Mouse (Mus musculus) spleen, postnatal 10 days (tissue): ENCODE data around the gene Cfap61.
"Not testable (repeated sequence)": the region's sequence is repeated elsewhere in the genome, so short reads cannot be mapped to it uniquely, and the experiment has no call there.

Source experiments
- DNase-seq, 2 experiments: peaks; one replicate each; pipeline ENCODE4 v3.0.0; 2021 to 2022; ENCODE audit warnings: low spot score in 2 of 2

The Cfap61 gene

GRCm38 (mm10) chr2:145934339-145935231 lies at the start of gene Cfap61, which contains the start of gene Crnkl1:
Gene Cfap61 (plus strand): TSS chr2:145934784.
Gene Crnkl1 (minus strand): TSS chr2:145935014.
- DNase-seq, result peak; percentile 87 to 94

GRCm38 (mm10) chr2:145884913-145885785 lies 49.4 kb upstream of the Cfap61 start:
- no peak for DNase-seq

- DNase-seq, result no peak
Observed at GRCm38 (mm10) chr2:145887937-145888765, 46.4 kb upstream of the Cfap61 start.

- DNase-seq, result no peak
Observed at GRCm38 (mm10) chr2:145888766-145889480, 45.7 kb upstream of the Cfap61 start.

- no peak for DNase-seq
Observed at GRCm38 (mm10) chr2:145890571-145890970, 44.0 kb upstream of the Cfap61 start.

GRCm38 (mm10) chr2:145893756-145894155 lies 40.8 kb upstream of the Cfap61 start:
- DNase-seq, result no peak

GRCm38 (mm10) chr2:145898106-145898505 lies 36.5 kb upstream of the Cfap61 start:
- DNase-seq, result no peak

GRCm38 (mm10) chr2:145900318-145900717 lies 34.3 kb upstream of the Cfap61 start:
- DNase-seq, result not testable (repeated sequence)

GRCm38 (mm10) chr2:145901861-145902260 lies 32.7 kb upstream of the Cfap61 start, which contains the start of gene Naa20:
Gene Naa20 (plus strand): TSS chr2:145902099.
- no peak for DNase-seq

GRCm38 (mm10) chr2:145903061-145903901 lies 31.3 kb upstream of the Cfap61 start:
- peak; percentile 70 to 89 for DNase-seq

GRCm38 (mm10) chr2:145903983-145904616 lies 30.5 kb upstream of the Cfap61 start:
- DNase-seq, result no peak

- DNase-seq, result no peak
Observed at GRCm38 (mm10) chr2:145905156-145905555, 29.4 kb upstream of the Cfap61 start.

- DNase-seq, result not testable (repeated sequence)
Observed at GRCm38 (mm10) chr2:145905884-145906283, 28.7 kb upstream of the Cfap61 start.

GRCm38 (mm10) chr2:145920941-145921650 lies 13.5 kb upstream of the Cfap61 start:
- DNase-seq, result no peak

- DNase-seq, result no peak
Observed at GRCm38 (mm10) chr2:145936975-145937374, 2.4 kb downstream of the Cfap61 start.

GRCm38 (mm10) chr2:145941403-145941802 lies 6.8 kb downstream of the Cfap61 start:
- no peak for DNase-seq

GRCm38 (mm10) chr2:145944286-145944685 lies 9.7 kb downstream of the Cfap61 start:
- DNase-seq, result no peak

GRCm38 (mm10) chr2:145948402-145948954 lies 13.9 kb downstream of the Cfap61 start:
- DNase-seq, result no peak
